Mouse (Mus musculus): ENCODE measurements around the gene Rasa2. TPM values are rescaled to one million over a fixed set of nuclear protein-coding genes. Genes with fewer than 3 reads are reported as not detected.
"Not testable (repeated sequence)": the region's sequence is repeated elsewhere in the genome, so short reads cannot be mapped to it uniquely, and the experiment has no call there.

Gene Rasa2
- total and polyA plus RNA-seq, 3 experiments: 9.7 to 9.8 (median 9.8) TPM

GRCm38 (mm10) chr9:96678611-96679010, 47.2 kb upstream of the Rasa2 start:
- Histone ChIP-seq H3K9me3 (replicated peaks; ENCODE audit: low read length) (no peaks in the 10 kb centered on the region), H3K4me1 (ENCODE audit: control insufficient read depth in 1 of 2, insufficient read depth in 2 of 2) (peaks cover 0 to 22% of the 10 kb centered on the region in 2 experiments; a peak in 2 of 4 replicates), H3K27me3 (replicated peaks) (no peaks in the 10 kb centered on the region), H3K9ac (ENCODE audit: insufficient read depth, low read depth) (no peak overlapping the region), H3K4me2 (ENCODE audit: insufficient read depth, low read depth, poor library complexity, severe bottlenecking) (no peak overlapping the region), H3K27ac (ENCODE audit: insufficient read depth, low read depth) (no peak overlapping the region), H3K4me3 (replicated peaks in 1 of 3; ENCODE audit: low read depth in 2 of 3, low read length in 2 of 3, poor library complexity in 1 of 3) (no peak overlapping the region), H3K36me3 (replicated peaks in 1 of 2; ENCODE audit: control insufficient read depth in 1 of 2, insufficient read depth in 1 of 2, low read length in 1 of 2) (peaks cover 5 to 21% of the 10 kb centered on the region in 2 experiments), H3K79me2 (replicated peaks; ENCODE audit: control insufficient read depth, extremely low read depth, insufficient read depth, poor library complexity, severe bottlenecking) (no peaks in the 10 kb centered on the region)
- in situ Hi-C loops (cut with MboI; ENCODE audit: low pct_ligation_motif_present, low pct_unique_long_range_greater_than_20kb, low sequenced_read_pairs): loop anchor here (5.0 to 10.0 kb wide), 3 partner anchors 34 to 394 kb away; no protein-coding TSS in a partner anchor
- dilution Hi-C loops (cut with MboI; ENCODE audit: extremely low pct_ligation_motif_present, extremely low pct_unique_long_range_greater_than_20kb, low sequenced_read_pairs): no loop called here
- DNase-seq (ENCODE audit: extremely low read depth): no peak
- TF ChIP-seq SMC3 (IDR thresholded peaks at IDR 0.05; ENCODE audit: low read depth, low read length): no peak
- TF ChIP-seq ZMIZ1 (IDR thresholded peaks at IDR 0.05; ENCODE audit: low read depth, low read length): no peak
- 0 out of 2 replicates have a peak, but pooled peaks have one; percentile 9 for TF ChIP-seq TCF12 (IDR thresholded peaks at IDR 0.05; ENCODE audit: low read depth, low read length)
- TF ChIP-seq ZNF384 (IDR thresholded peaks at IDR 0.05; ENCODE audit: low read depth, low read length): no peak
- TF ChIP-seq E2F4 (IDR thresholded peaks at IDR 0.05; ENCODE audit: insufficient replicate concordance, low read depth, low read length): no peak
- TF ChIP-seq UBTF (IDR thresholded peaks at IDR 0.05; ENCODE audit: low read depth, low read length): no peak
- no peak for TF ChIP-seq PAX5 (IDR thresholded peaks at IDR 0.05; ENCODE audit: low read length)
- TF ChIP-seq USF1 (IDR thresholded peaks at IDR 0.05; ENCODE audit: low read depth, low read length): no peak

DNA sequence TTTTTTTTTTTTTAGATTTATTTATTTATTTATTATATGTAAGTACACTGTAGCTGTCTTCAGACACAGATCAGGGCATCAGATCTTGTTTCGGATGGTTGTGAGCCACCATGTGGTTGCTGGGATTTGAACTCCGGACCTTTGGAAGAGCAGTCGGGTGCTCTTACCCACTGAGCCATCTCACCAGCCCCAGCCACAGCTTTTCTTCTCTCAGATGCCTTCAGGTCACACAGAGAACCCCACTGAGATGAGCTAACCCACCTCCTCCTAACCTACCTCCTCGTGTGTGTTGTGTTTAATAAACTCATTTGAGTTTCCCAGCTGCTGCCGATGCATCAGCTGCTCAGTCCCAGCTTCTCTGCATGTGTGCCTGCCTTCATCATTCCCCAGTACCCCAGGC, 46.3 kb upstream of the Rasa2 start:
- H3K9ac ChIP-seq (ENCODE audit: insufficient read depth, low read depth); H3K27ac ChIP-seq (ENCODE audit: insufficient read depth, low read depth); H3K9me3 ChIP-seq (replicated peaks; ENCODE audit: low read length); H3K79me2 ChIP-seq (replicated peaks; ENCODE audit: control insufficient read depth, extremely low read depth, insufficient read depth, poor library complexity, severe bottlenecking); DNase-seq (ENCODE audit: extremely low read depth); H3K27me3 ChIP-seq (replicated peaks); H3K4me3 ChIP-seq (replicated peaks in 1 of 3; ENCODE audit: low read depth in 2 of 3, low read length in 2 of 3, poor library complexity in 1 of 3); dilution Hi-C loops (cut with MboI; ENCODE audit: extremely low pct_ligation_motif_present, extremely low pct_unique_long_range_greater_than_20kb, low sequenced_read_pairs); H3K4me2 ChIP-seq (ENCODE audit: insufficient read depth, low read depth, poor library complexity, severe bottlenecking): not testable (repeated sequence)
- Histone ChIP-seq H3K4me1 (ENCODE audit: control insufficient read depth in 1 of 2, insufficient read depth in 2 of 2) (peaks cover 0 to 22% of the 10 kb centered on the region in 2 experiments; a peak in 2 of 4 replicates), H3K36me3 (replicated peaks in 1 of 2; ENCODE audit: control insufficient read depth in 1 of 2, insufficient read depth in 1 of 2, low read length in 1 of 2) (peaks cover 3 to 16% of the 10 kb centered on the region in 2 experiments)
- in situ Hi-C loops (cut with MboI; ENCODE audit: low pct_ligation_motif_present, low pct_unique_long_range_greater_than_20kb, low sequenced_read_pairs): loop anchor here (5.0 to 10.0 kb wide), 3 partner anchors 35 to 393 kb away; no protein-coding TSS in a partner anchor

DNA sequence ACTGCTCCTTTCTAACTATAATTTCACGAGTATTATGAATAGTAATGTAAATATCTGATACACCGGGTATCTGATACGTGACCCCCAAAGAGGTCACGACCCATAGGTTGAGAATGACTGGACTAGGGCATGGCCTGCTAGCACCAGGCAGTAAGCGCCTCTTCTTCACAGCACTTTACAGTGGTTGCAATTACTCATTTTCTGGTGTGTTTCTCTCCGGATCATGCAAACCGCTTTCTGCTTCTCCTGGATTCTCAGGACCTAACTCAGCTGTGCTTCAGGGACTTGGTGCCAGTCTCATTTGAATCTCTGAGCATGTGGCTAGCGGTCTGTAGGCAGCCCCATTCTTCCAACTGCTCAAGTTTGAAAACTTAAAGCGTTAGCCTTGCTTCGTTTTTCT, 45.3 kb upstream of the Rasa2 start:
- dilution Hi-C loops (cut with MboI; ENCODE audit: extremely low pct_ligation_motif_present, extremely low pct_unique_long_range_greater_than_20kb, low sequenced_read_pairs) (no loop called here), in situ Hi-C loops (cut with MboI; ENCODE audit: low pct_ligation_motif_present, low pct_unique_long_range_greater_than_20kb, low sequenced_read_pairs) (loop anchor here (5.0 to 10.0 kb wide), 3 partner anchors 36 to 392 kb away; no protein-coding TSS in a partner anchor)
- Histone ChIP-seq H3K9ac (ENCODE audit: insufficient read depth, low read depth) (no peak overlapping the region), H3K27ac (ENCODE audit: insufficient read depth, low read depth) (no peak overlapping the region), H3K9me3 (replicated peaks; ENCODE audit: low read length) (no peaks in the 10 kb centered on the region), H3K79me2 (replicated peaks; ENCODE audit: control insufficient read depth, extremely low read depth, insufficient read depth, poor library complexity, severe bottlenecking) (no peaks in the 10 kb centered on the region), H3K36me3 (replicated peaks in 1 of 2; ENCODE audit: control insufficient read depth in 1 of 2, insufficient read depth in 1 of 2, low read length in 1 of 2) (peaks cover 0 to 7% of the 10 kb centered on the region in 2 experiments), H3K4me1 (ENCODE audit: control insufficient read depth in 1 of 2, insufficient read depth in 2 of 2) (peaks cover 0 to 22% of the 10 kb centered on the region in 2 experiments; a peak in 2 of 4 replicates), H3K4me2 (ENCODE audit: insufficient read depth, low read depth, poor library complexity, severe bottlenecking) (no peak overlapping the region), H3K4me3 (replicated peaks in 1 of 3; ENCODE audit: low read depth in 2 of 3, low read length in 2 of 3, poor library complexity in 1 of 3) (no peak overlapping the region), H3K27me3 (replicated peaks) (no peaks in the 10 kb centered on the region)
- TF ChIP-seq USF1 (IDR thresholded peaks at IDR 0.05; ENCODE audit: low read depth, low read length): no peak
- no peak for TF ChIP-seq SIN3A (IDR thresholded peaks at IDR 0.05; ENCODE audit: low read length)
- TF ChIP-seq MXI1 (IDR thresholded peaks at IDR 0.05; ENCODE audit: low read depth, low read length): no peak
- TF ChIP-seq NRF1 (IDR thresholded peaks at IDR 0.05; ENCODE audit: low read depth, low read length): no peak
- no peak for TF ChIP-seq KAT2A (IDR thresholded peaks at IDR 0.05; ENCODE audit: insufficient replicate concordance, low read length)
- no peak for TF ChIP-seq POLR2A (IDR thresholded peaks at IDR 0.05; ENCODE audit: low read depth, low read length)
- TF ChIP-seq TBP (conservative IDR thresholded peaks at IDR 0.05; ENCODE audit: low read depth, low read length): no peak
- TF ChIP-seq GABPA (IDR thresholded peaks at IDR 0.05; ENCODE audit: insufficient replicate concordance, low read depth, low read length): no peak
- no peak for TF ChIP-seq BHLHE40 (IDR thresholded peaks at IDR 0.05; ENCODE audit: low read depth, low read length)
- no peak for TF ChIP-seq MAFK (IDR thresholded peaks at IDR 0.05; ENCODE audit: insufficient replicate concordance, low read length)
- DNase-seq (ENCODE audit: extremely low read depth): no peak
